Mouse (Mus musculus): Measurements from ENCODE around the gene Il16.

Il16 gene

DNA sequence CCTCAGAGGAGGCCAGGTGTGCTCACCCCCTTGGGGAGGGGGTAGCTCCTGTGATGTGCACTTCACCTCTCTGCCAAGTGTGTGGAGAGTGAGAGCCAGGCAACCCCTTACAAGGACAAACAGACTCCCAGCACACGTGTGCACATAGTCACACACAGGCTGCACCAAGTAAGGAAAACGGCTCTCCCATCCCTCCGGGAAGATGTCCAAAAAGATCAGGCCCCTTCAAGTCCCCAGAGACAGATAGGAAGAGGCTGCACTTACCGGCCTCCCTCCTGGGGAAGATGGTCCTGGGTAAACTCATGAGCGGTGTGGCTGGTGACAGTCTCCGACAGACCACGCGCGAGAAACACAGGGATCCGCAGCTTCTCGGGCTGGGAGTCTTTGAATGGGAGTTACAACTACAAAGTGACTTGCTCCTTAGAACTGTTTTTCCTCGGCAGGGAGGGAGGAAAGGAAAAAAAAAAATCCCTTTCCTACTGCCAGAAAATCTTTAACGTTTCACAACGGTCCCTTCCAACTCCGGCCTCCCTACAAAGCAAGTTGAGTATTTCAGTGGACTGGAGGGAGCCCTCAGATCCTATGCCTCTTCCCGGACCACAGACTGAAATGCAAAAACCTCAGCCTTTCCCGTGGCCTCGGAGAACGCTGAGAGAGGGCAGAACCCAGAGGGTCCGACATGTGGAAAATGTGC is at the start of gene Il16:
Gene Il16 (minus strand): TSS at position 314 of the 694 bp plus-strand sequence.
- no peak for DNase-seq (ENCODE audit: extremely low read depth, low read depth)

DNA sequence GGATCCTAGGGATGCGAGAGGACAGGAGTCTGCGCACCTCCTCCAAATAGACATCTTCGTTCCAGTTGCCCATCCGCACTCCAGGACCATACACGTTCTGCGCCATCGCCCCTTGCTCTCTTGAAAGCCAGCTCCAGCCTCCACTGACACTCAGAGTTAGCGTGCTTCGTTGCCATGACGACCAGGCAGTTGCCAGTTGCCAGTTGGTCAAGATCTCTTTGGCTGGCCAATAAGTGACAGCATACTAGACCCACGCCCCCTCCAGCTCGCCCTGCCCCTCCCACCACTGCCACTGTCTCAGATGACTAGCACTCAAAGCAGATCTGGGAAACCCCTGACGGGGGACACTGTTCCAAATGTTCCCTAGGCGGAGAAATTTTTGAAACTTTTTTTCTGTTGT is 49.2 kb upstream of the Il16 start, which contains the start of gene Cfap161:
Gene Cfap161 (minus strand): TSS at position 176 of the 400 bp plus-strand sequence.
- no peak for DNase-seq (ENCODE audit: extremely low read depth, low read depth)

DNA sequence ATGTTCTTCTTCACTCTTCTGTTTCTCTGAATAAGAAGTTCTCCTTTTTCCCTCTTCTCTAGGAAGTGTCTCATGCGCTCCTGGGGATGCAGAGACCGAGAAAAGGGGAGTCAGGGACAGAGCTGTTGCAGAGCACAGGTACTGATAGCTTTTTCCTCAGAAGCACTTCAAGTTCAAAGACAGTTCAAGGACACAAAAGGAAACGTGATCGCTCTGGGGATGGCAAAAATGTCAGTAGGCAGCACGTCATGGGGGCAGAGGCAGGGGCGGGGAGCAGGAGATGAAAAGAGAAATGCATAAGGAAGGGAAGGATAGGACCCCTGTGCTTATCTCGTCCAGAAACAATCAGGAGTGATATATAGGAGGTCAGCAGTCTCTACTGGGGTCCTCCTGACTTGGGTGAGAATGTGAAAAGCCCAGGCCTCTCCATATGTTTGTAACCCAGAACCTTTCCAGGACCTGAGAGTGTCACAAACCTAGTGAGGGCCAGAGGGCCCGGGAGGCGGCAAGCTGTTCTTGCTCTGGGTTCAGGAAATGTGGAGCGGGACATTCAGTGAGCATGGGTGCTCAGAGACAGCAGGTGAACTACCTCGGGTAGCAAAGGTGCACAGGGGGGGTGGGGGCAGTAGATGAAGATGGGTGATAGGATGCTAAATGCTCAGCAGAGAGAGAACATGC is 48.6 kb upstream of the Il16 start:
- no peak for DNase-seq (ENCODE audit: extremely low read depth, low read depth)

DNA sequence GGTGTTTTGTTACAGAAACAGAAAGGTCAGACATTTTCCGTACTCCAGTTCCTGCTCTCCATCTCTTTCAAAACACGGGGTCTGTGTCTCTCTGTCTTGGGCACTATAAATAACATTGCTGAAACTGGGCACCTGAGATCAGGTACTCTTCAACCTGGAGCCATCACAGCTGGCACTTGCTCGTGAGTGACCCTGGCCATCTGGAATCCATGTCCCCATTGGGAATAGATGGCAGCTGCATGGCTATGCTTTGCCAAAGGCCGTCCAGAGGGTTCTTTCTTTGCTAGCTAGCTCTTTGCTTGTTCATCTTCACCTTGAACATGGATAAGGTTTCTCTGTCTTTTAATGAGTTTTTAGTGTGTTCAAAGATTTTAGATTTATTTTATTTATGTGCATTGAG is 35.4 kb upstream of the Il16 start:
- no peak for DNase-seq (ENCODE audit: extremely low read depth, low read depth)

DNA sequence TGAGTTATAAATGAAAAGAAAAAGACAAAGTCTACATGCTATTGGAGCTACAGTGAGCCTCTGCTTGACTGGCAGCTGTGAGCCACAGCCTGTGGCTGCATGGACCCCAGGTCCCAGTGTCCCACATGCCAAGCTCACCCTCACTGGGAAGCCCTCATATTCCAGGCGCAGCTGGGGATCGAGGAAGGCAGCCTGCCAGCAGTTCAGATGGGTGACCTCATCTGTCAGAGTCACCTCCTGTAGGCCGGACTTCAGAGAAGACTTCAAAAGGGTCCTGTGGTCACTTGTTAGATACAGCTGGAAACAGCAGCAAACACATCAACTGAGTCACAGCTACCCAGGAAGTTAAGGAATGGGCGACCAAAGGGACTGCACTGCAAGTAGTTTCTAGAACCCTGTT is 34.5 kb upstream of the Il16 start:
- no peak for DNase-seq (ENCODE audit: extremely low read depth, low read depth)

DNA sequence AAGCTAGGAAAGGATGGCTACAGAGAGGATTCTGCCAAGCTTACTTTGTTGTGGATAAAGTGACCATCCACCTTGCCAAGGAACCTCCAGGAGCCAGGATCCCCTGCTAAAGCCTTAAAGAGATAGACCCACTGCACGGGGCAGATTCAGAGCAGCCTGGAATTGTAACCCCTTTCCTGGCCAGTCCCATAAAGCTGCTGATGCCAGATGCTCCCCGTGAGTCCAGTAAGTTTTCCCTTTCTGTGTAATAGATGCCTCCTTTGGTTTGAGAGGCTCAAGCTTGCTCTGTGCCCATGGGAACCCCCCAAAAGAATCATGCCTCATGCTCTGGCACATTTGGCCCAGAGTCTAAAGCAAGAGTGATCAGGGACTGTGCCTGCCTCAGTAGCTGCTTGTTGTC is 33.5 kb upstream of the Il16 start:
- DNase-seq (ENCODE audit: extremely low read depth, low read depth) = no peak

DNA sequence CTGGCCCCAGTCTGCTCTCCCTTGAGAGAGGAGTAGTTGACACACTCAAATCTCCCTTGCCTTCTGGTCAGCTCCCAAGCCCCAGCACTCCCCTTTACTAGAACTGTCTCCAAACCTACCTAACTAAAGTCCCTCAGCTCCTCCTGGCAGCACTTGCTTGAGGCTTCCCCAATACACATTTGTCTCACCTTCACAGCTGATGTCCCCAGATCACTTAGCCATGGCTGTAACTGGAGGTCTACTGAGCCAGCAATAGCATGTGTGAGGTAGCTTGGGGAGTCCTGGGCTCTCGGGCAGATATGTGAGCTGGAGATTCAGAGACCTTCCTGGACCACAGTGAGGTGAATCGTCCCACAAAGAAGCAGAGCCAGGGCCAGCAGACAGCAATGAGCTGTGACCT is 33.0 kb upstream of the Il16 start:
- no peak for DNase-seq (ENCODE audit: extremely low read depth, low read depth)

DNA sequence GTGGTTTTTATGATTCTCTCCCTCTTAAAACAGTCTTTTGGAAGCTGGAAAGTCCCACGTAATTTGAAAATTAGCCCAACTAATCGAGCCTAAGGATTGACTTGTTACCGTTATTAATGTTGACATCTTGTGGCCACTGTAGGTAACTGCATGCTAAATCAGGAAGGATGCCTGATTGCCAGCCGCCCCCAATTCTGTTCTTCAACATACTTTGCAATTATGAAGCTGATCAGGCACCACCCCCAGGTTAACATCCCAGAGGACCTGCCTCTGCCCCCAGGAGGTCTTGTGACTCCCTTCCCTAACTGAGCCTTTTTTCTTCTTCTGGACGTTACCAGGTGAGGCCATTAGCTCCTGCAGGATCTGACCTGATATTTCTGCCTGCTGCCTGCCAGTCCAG is 29.2 kb upstream of the Il16 start:
- peak; percentile 4 for DNase-seq (ENCODE audit: extremely low read depth, low read depth)

DNA sequence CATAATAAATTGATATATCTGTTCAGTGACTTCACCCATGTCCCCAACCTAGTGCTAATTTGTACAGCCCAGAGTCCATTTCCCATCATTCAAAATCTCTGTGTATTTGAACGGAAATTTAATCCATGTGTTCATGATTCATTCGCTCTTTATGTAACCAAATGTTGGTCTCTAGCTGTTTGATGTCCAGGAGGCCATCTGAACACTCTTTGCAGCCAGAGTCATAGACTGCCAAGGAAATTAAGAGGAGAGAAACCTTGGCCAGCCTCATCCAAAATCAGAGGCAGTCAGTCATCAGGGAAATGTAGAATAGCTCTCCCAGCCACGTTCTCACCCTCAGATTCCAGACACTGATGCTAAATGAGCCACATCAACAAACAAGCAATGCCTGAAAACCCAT is 18.1 kb upstream of the Il16 start:
- DNase-seq (ENCODE audit: extremely low read depth, low read depth) = no peak

DNA sequence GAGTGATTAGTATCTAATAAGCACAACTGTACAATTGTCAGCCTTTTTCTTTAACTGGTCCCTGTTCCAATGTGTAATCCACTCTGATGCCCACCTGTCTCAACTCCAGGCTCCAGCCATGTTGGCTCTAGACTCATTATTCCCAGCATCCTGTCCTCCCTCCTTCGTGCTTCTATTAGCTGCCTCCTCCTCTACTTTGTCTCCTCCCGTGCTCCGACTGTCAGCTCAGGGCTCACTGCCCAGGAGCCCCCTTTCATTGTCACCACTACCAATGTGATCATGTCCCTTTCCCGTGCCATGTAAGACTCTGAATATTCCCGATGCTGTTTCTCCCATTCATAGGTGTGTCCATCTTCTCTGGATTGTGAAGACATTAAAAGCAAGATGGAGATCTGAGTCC is 16.8 kb upstream of the Il16 start:
- DNase-seq (ENCODE audit: extremely low read depth, low read depth) = no peak

DNA sequence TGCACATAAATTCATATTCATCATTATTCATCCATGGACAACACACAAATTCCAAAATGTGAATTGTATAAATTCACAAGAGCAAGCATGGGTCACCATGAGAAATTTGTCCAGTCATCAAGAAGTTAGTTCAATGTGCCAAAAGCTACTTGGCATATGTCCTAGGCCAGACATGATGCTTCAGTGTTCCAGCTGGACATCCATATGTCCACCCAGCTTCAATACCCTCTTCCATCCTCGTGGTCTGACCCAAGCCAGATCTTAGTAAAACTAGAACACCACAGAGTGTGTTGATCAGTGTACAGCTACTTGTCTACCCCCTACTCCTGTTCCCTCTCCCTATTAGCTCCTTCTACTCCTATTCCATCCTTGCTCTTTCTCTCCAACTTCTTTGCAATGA is 5.5 kb upstream of the Il16 start:
- DNase-seq (ENCODE audit: extremely low read depth, low read depth) = no peak

DNA sequence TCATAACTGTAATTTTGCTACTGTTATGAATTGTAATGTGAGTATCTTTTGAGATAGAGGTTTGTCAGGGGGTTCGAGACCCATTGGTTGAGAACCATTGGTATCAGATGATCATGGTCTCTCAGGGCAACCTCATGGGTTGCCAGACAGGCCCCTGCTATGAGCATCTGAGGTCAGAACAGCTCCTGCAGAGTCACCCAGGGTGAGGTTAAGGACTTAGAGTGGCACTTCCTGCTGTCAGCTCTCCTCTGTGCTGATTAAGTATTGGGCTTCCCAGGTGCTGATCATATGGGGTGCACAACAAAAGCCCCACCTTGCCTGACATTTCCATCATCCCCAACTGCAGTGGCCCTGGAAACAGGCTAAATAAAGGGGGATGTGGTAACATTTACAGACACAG is 2.9 kb upstream of the Il16 start:
- no peak for DNase-seq (ENCODE audit: extremely low read depth, low read depth)

DNA sequence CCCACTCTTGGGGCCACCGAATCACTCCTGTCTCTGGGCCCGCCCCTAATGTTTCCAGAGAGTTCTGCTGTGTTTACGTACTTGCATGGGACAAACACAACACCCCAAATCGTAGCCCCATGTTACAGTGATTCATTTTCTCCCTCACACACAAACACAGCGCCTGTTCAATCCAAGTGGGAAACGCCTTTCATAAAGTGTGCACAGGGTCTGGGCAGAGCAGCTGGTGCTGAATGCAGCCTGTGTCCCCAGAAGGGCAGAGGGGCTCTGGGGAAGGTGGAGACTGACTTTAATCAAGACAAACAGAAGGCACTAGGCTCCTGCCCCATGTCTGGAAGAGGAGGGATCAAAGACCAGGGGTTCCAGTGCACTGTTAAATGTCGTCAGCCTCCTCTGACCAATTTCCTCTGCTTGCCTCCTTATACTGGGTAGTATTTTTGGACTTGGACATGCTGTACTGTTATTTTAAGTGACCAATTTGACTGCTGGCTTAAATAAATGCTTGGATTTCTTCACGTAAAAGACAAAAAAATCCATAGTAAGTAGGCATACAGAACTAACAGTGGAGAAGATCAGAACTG is 671 bp upstream of the Il16 start:
- no peak for DNase-seq (ENCODE audit: extremely low read depth, low read depth)

DNA sequence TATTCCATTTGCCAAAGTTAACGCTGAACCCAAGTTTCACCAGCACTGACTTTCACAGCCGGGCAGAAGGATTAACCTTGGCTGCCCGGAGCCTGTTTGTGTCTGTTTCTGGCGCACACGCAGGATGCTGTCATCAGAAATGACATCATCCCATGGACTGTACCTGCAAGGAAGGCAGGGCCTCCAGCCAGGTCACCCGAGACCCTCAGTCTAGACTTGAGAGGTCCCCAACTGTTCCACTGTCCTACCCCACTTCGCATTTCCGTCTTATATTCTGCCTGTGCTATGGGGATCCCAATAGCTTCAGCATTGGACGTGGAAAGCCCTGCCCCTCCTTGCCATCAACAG is 487 bp downstream of the Il16 start:
- no peak for DNase-seq (ENCODE audit: extremely low read depth, low read depth)

DNA sequence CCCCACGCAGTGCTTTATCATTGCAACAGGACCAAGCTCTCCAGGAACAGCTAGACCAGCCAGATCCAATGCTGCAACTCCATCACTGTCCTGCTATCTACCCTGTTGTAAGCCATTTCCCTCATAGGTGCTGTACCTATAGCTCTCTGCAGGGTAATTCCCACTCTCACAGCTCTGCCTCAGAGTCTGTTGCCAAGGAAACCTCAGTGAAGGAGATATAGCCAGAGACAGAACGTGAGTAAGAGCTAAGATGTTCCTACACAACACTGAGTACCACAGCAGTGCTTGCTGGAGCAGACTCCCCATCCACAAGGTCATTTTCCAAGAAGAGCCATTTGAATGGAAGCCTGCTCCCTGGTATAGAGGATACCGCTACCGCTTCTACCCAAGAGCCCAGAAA is 1.3 kb downstream of the Il16 start:
- DNase-seq (ENCODE audit: extremely low read depth, low read depth) = no peak

DNA sequence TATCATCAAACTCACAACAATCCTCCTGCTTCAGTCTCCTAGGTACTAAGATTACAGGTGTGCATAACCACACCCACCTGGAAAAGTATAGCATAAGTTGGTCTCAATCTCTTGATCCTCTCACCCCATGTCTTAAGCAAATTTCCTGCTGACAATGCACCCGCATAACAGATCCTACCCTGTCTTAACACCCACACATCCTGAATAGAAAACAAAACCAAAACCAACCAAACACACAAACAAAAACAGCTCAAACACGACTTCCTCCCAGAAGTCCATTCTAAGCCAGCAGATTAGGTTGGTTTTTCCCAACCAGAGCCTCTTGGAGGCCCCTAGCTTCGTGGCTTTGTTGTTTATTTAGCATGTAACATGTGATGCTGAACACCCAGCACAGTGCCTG is 2.8 kb downstream of the Il16 start:
- no peak for DNase-seq (ENCODE audit: extremely low read depth, low read depth)

DNA sequence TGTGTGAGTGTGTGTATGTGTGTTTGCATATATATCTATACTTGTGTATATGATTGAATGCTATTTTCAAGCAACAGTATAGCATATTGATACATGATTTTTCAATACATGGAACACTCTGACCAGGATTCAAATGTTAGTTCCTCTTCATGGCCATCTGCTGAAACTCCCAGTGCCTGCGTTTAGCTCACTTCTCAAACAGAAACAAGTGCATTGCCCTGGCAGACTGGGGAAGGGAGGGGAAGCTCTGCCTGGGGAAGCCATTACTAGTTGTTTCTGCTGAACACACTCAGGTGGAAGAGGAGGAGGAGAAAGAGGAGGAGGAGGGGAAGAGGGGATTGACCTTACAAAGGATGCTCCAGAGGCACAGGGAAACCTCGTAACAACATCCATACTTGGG is 3.5 kb downstream of the Il16 start:
- no peak for DNase-seq (ENCODE audit: extremely low read depth, low read depth)

DNA sequence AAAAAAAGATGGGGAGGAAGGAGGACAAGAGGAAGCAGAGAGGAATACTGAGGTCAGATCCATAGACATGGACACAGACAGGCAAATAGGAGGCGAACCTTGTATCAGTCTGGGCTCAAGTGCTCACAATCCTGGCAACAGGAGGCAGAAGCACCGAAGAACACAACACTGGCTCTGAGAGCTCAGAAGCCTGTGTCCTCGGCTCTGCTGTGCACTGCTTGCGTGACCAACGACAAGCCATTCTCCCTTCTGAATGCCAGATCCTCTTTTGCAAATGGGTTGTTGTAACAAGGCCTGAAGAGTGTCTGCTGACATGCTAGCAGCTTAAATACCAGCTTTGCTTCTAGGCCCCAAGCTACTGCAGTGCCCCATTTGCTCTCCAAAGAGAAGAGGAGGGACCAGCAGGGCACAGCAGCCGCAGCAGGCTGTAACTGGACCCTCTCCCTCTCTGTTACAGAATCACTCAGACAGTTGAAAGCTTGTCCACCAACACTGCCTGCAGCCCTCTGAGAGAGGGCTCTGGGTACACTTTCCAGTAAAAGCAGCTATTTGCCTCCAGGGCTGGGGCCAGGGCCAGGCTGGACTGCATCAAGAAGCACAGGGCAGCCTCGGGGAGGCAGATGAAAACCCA is 5.7 kb downstream of the Il16 start:
- no peak for DNase-seq (ENCODE audit: extremely low read depth, low read depth)

DNA sequence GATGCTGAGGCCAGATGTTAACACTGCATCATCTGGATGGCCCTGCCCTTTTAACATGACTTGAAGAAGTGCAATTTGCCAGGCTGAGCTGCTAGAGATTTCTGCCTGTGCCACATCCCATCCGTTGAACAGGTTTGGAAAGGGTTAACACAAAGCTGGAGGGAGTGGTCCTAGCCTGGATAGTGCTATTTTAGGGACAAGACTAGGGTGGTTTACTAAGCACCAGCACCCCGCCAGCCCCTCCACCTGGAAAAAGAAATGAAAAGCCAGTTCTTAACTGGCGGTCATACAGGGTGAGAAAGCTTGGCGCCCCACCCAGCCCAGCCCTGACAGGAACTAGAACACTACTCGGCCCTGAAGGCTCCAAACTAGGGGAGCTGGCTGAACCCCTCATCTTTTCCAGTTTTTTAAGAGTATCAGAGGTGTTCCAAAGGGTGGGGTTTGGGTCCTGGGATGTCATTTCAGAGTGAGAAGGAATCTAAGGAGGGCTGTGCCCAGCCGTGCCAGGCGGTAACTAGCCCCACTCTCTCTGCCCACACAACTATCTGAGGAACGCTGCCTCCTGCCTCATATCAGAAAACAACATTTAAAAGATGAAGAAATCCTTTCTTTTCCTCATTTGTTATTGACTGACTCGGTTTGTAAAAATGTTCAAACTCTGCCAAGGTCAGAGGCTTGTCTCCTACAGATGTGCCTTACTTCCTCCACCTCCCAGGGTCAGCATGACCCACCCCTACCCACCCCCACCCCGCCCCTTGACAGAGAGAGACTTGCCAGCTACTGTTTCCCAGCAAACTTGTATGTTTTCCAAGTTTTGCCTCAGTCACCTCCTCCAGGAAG is 6.7 kb downstream of the Il16 start:
- no peak for DNase-seq (ENCODE audit: extremely low read depth, low read depth)

DNA sequence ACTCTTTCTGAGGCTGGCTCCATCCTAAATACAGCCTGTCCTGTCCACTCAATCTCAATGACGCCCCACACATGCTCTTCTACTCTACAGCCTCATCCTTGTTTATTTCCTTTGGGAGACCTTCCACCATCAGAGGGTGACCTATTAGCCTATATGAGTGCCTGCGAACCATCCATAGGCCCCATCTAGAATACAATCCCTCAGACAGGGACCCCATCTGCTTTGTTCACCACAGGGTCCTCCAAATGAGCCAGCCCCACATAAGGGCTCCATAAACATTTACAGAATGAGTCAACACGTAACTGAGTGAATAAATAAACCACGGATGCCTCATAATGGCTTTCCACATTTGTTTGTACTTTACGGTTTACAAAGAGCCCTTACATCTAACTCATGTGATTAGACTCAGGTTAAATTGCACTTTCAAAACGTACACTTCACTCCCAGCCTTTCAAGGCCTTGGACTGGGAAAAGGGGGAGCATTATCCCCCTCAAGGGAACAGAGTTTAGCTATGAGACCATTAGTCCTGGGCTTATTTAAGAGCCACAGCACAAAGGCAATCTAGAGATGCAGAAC is 7.5 kb downstream of the Il16 start:
- no peak for DNase-seq (ENCODE audit: extremely low read depth, low read depth)

Data from MEL-GATA-1-ER (cell line).